Mouse (Mus musculus) midbrain, embryonic 11.5 days (tissue): ENCODE results near the gene Ankrd31. TPM values are rescaled to one million over a fixed set of nuclear protein-coding genes. Genes with fewer than 3 reads are reported as not detected.

Experiments used
- ATAC-seq: fragments of 200-750 bp; cut with Nextera tagmentation; 2 replicates; pipeline ENCODE4 v1.8.0; 2017; ENCODE audit warnings: moderate TSS enrichment, moderate library complexity; ENCODE audit not compliant: low FRiP score
- DNase-seq: peaks from one replicate; pipeline ENCODE4 v3.0.0; 2015; ENCODE audit warnings: low spot score; ENCODE audit errors: missing footprints
- H3K27ac ChIP-seq: fragments of 300-500 bp; sonication (generic); 2 replicates; pipeline ENCODE4 v1.5.1; 2014; ENCODE audit warnings: low read depth, low read length
- H3K27me3 ChIP-seq: fragments of 300-500 bp; sonication (generic); 2 replicates; pipeline ENCODE4 v1.6.1; 2014; ENCODE audit warnings: mild to moderate bottlenecking, low read length, moderate library complexity, mixed read lengths; ENCODE audit not compliant: control insufficient read depth, insufficient read depth
- H3K36me3 ChIP-seq: fragments of 300-500 bp; sonication (generic); 2 replicates; pipeline ENCODE4 v1.6.1; 2014; ENCODE audit warnings: mild to moderate bottlenecking, low read length, moderate library complexity, mixed read lengths; ENCODE audit not compliant: control insufficient read depth, insufficient read depth
- H3K4me1 ChIP-seq: fragments of 300-500 bp; sonication (generic); 2 replicates; pipeline ENCODE4 v1.6.1; 2014; ENCODE audit warnings: low read length; ENCODE audit not compliant: control insufficient read depth, insufficient read depth
- H3K4me2 ChIP-seq: fragments of 300-500 bp; sonication (generic); 2 replicates; pipeline ENCODE4 v1.6.1; 2014; ENCODE audit warnings: mild to moderate bottlenecking, moderate library complexity
- H3K4me3 ChIP-seq: fragments of 300-500 bp; sonication (generic); 2 replicates; pipeline ENCODE4 v1.5.1; 2014; ENCODE audit warnings: low read depth, low read length
- H3K9ac ChIP-seq: fragments of 300-500 bp; sonication (generic); 2 replicates; pipeline ENCODE4 v1.6.1; 2014; ENCODE audit warnings: low read length
- H3K9me3 ChIP-seq: fragments of 300-500 bp; sonication (generic); 2 replicates; pipeline ENCODE4 v1.6.1; 2016; ENCODE audit warnings: low read length; ENCODE audit not compliant: control insufficient read depth
- WGBS: fragments of 180-500 bp; shearing (Covaris S2); extraction: QIAGEN DNeasy Blood & Tissue Kit; methylation state at CpG from one replicate; pipeline ENCODE4 v1.1.7; 2014; 5-methylcytosine and 5-hydroxymethylcytosine counted together
- polyA plus RNA-seq: library from polyadenylated mRNA; unstranded; fragments of >200 nt; fragmentation: Nextera tagmentation; extraction: Ambion mirVana; gene quantifications from 2 replicates; pipeline ENCODE4 v1.2.1, GENCODE M21; 2014

Ankrd31 gene
- polyA plus RNA-seq: 0.05 and 0.08 TPM in 2 replicates

DNA sequence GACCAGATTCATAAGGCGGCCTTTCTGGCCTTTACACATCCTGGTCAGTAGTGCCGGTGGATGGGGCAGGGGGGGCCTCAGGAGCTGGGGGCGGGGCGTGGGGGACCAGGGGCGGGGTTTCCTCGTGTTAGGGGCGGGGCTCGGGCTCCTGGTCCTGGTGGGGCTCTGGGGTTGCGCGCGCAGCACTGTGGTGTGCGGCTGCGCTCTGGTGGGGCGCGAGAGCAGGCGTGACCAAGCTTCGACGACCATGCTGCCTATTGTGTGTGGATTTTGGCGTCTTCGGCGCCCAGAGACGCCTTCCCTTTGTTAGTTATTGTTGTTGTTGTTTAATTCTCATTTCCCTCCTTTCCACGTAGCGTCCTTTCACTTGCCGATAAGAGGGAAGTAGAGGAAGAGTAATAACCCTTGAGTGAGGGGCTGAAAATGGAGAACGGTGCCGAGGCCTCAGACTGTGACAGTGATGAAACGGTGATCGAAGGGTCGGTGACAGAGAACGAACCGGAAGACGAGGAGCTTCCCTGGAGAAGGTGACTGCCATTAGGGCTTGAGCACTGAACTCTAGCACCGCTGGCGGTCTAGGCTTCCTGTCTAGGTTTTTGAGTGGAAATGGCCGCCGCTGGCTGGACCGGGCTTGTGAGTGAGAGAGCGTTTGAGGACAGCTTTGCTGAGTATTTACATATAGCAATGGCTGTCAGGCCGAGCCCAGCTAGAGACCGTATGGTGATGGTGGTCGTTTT lies at the start of gene Ankrd31:
TSS of gene Ankrd31 (plus strand) at position 164 of the 737 bp plus-strand sequence.
- H3K4me2 ChIP-seq: no peak within 1 kb of the TSS
- H3K27me3 ChIP-seq: no peaks in the 10 kb centered on the region
- H3K9ac ChIP-seq: no peak within 1 kb of the TSS
- DNase-seq: no peak
- no peaks in the 10 kb centered on the region for H3K9me3 ChIP-seq
- H3K36me3 ChIP-seq: no peaks in the 10 kb centered on the region
- H3K27ac ChIP-seq: no peak within 1 kb of the TSS
- H3K4me3 ChIP-seq: no peak within 1 kb of the TSS
- H3K4me1 ChIP-seq: no peaks in the 10 kb centered on the region
- ATAC-seq: no peak
- 91% methylated on average over 42 of the region's 42 CpGs for WGBS

DNA sequence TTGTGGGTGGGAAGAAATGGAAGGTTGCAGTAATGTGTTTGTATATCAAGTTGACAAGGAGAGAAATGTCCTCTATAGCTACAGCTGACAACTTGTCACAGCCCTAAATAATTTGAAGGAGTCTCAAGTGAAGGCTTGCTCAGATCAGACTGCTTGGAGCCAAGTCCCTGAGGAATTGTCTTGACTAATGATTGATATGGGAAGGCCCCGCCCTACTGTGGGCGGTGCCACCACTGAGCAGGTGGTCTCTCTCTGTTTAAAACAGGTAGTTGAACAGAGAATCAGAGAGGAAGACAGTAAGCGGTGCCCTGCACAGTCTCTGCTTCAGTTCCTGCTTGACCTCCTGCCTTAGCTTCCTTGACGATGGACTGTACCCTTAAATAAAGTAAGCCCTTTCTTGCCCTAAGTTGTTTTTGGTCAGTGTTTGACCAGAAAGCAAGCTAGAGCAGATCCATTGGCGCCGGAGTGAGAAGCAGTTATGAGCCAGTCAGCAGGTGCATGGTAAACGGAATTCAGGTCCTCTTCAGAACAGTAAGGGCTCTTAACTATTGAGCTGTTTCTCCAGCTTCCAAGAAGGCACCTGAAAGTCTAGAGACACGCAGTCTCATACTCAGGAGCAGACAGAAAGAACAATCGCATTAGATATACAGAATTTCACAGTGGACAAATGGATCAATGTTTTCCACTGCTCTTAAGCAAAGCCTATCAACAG lies 45.3 kb upstream of the Ankrd31 start:
- Histone ChIP-seq H3K9ac (no peak overlapping the region), H3K27ac (no peak overlapping the region), H3K4me2 (no peak overlapping the region), H3K4me1 (no peaks in the 10 kb centered on the region), H3K9me3 (no peaks in the 10 kb centered on the region), H3K4me3 (no peak overlapping the region), H3K36me3 (no peaks in the 10 kb centered on the region), H3K27me3 (no peaks in the 10 kb centered on the region)
- WGBS: 81% methylated on average over 9 of the region's 9 CpGs
- ATAC-seq (no peak), DNase-seq (no peak)

DNA sequence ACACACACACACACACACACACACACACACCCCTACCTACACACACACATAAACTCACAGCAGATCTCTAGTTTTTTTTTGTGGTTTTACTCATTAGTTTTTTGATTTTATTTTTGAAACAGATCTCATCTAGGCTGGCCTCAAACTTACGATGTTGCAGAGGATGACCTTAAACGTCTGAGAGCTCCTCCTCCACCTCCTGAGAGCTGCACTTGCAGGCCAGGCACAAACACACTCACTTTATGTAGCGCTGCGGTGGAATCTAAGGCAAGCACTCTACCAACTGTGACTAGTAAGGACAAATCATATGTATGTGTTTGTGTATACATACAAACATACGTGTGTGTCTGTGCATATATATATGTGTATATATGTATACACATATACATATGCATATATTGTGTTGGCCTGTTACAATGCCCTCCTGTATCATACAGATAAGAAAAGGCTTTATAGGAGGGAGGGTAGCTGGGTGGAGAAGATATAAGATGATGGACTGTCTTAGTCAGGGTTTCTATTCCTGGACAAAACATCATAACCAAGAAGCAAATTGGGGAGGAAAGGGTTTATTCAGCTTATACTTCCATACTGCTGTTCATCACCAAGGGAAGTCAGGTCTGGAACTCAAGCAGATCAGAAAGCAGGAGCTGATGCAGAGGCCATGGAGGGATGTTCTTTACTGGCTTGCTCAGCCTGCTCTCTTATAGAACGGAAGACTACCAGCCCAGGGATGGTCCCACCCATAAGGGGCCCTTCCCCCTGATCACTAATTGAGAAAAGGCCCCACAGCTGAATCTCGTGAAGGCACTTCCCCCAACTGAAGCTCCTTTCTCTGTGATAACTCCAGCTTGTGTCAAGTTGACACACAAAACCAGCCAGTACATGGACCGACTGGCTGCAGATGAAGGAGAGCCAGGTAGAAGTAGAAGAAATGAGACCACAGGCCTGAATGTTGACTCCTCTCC lies 38.5 kb upstream of the Ankrd31 start:
- ATAC-seq: no peak
- no peak overlapping the region for H3K9ac ChIP-seq
- H3K9me3 ChIP-seq: no peaks in the 10 kb centered on the region
- no peaks in the 10 kb centered on the region for H3K4me1 ChIP-seq
- H3K36me3 ChIP-seq: no peaks in the 10 kb centered on the region
- DNase-seq: no peak
- no peak overlapping the region for H3K4me2 ChIP-seq
- no peak overlapping the region for H3K4me3 ChIP-seq
- 81% methylated on average over 8 of the region's 8 CpGs for WGBS
- H3K27me3 ChIP-seq: no peaks in the 10 kb centered on the region
- no peak overlapping the region for H3K27ac ChIP-seq

DNA sequence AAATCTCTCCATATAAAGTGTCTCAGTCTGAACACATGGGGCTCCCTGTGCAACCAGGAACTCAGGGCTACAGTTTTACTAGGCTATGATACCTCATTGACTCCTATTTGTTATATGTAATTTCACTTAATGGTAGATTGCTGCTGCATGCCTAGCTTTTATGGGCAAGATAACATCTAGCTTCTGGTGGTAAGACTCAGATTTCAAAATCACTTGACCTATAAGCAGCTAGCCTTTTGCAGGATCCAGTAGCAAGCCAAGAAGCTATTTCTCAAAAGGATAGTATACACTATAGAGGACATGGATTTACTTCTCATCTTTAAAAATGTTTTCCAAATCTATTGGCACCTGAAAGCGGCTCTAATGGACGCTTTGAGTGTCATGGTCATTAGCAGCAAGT lies 31.8 kb upstream of the Ankrd31 start:
- DNase-seq (no peak), ATAC-seq (no peak)
- Histone ChIP-seq H3K36me3 (no peaks in the 10 kb centered on the region), H3K4me3 (no peak overlapping the region), H3K4me1 (no peaks in the 10 kb centered on the region), H3K4me2 (no peak overlapping the region), H3K9me3 (no peaks in the 10 kb centered on the region), H3K9ac (no peak overlapping the region), H3K27me3 (no peaks in the 10 kb centered on the region), H3K27ac (no peak overlapping the region)
- WGBS: 91% methylated on average over 2 of the region's 2 CpGs

DNA sequence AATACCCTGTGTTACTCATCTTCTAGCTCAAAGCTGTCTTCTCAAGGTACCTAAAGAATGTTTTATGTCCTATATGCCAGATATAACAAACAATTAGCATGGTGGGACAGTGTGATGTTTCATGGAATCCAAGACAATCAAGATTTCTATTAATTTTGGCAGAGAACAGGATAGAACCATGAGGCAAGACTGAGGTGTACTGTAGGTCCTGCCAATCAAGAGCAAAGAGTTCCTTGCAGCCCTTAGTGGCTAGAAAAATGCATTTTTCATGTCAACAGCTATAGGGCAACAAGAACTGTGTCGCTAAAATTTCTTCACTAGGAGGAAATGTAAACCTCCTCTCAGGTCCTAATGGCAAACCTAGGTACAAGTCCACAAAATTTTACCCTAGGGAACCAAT lies 30.3 kb upstream of the Ankrd31 start:
- DNase-seq (no peak), ATAC-seq (no peak)
- Histone ChIP-seq H3K4me3 (no peak overlapping the region), H3K27me3 (no peaks in the 10 kb centered on the region), H3K4me1 (no peaks in the 10 kb centered on the region), H3K4me2 (no peak overlapping the region), H3K9ac (no peak overlapping the region), H3K9me3 (no peaks in the 10 kb centered on the region), H3K36me3 (no peaks in the 10 kb centered on the region), H3K27ac (no peak overlapping the region)
- 68% methylated on average over 1 of the region's 1 CpGs for WGBS

DNA sequence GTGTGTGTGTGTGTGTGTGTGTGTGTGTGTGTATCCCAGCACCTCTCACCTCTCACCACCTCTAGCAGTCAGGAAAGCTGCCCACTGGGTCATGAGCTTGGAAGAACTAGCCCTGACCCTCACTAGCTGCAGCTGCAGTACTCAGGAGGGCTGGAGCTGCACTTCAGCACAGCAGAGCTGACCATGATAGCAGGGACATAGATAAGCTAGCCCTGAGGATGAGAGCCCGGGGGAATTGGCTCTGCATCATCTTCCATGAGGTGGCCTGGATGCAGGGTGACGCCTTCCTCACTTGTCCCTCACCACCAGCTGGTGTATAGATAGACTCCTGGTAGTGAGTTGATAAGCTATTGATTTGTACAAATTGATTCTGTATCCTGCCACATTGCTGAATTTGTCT lies 28.1 kb upstream of the Ankrd31 start:
- H3K9me3 ChIP-seq: no peaks in the 10 kb centered on the region
- ATAC-seq (no peak), DNase-seq (no peak)
- no peak overlapping the region for H3K4me2 ChIP-seq
- no peaks in the 10 kb centered on the region for H3K4me1 ChIP-seq
- H3K9ac ChIP-seq: no peak overlapping the region
- H3K36me3 ChIP-seq: no peaks in the 10 kb centered on the region
- H3K27ac ChIP-seq: no peak overlapping the region
- no peak overlapping the region for H3K4me3 ChIP-seq
- H3K27me3 ChIP-seq: no peaks in the 10 kb centered on the region
- WGBS: 83% methylated on average over 2 of the region's 2 CpGs

DNA sequence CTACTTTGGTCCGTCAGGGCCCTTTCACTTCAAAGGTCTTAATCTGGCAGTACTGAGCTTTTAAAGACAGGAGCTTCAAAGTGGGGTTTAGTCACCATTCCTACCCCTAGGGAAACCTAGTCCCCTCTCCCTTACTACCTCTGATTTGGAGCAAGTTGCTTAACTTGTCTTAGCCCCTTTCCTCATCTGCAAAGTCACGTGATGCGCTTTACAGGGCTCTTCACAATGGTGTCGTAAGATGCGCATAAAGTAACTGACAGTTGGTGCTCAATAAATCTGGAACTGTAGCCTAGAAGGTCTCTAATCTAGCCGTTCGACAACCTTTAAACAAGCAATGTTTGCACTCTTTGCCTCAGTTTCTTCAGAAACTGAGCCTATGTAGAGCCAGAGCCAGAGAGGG lies 19.8 kb upstream of the Ankrd31 start:
- no peak overlapping the region for H3K4me2 ChIP-seq
- H3K9ac ChIP-seq: no peak overlapping the region
- H3K36me3 ChIP-seq: no peaks in the 10 kb centered on the region
- H3K27me3 ChIP-seq: no peaks in the 10 kb centered on the region
- no peaks in the 10 kb centered on the region for H3K4me1 ChIP-seq
- DNase-seq: no peak
- no peaks in the 10 kb centered on the region for H3K9me3 ChIP-seq
- no peak overlapping the region for H3K27ac ChIP-seq
- ATAC-seq: no peak
- no peak overlapping the region for H3K4me3 ChIP-seq
- WGBS: 82% methylated on average over 7 of the region's 7 CpGs

DNA sequence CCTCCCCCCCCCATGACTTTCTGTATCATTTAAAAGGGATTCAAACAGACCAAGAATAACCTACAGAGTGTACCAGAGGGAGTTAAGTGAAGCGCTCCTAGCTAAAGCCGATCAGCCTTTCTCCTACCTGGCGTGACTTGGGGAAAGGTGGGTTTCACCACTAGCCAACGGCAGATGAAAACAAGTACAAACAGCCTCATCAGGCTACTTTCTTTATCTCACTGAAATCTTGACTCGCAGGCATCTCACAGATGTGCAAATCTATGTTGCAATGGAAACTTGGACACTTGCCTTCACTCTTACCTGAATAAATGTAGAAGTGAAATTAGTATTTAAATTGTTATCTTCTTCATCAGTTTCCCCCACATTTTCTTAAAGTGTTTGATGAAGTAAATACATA lies 18.9 kb upstream of the Ankrd31 start:
- DNase-seq (no peak), ATAC-seq (no peak)
- H3K4me1 ChIP-seq: no peaks in the 10 kb centered on the region
- H3K27me3 ChIP-seq: no peaks in the 10 kb centered on the region
- no peaks in the 10 kb centered on the region for H3K9me3 ChIP-seq
- H3K9ac ChIP-seq: no peak overlapping the region
- WGBS: 97% methylated on average over 5 of the region's 5 CpGs
- H3K27ac ChIP-seq: no peak overlapping the region
- H3K4me2 ChIP-seq: no peak overlapping the region
- H3K4me3 ChIP-seq: no peak overlapping the region
- no peaks in the 10 kb centered on the region for H3K36me3 ChIP-seq
